Mouse (Mus musculus) MEL (cell line): ENCODE results near the gene Pdcd2l. TPM values are rescaled to one million over a fixed set of nuclear protein-coding genes. Genes with fewer than 3 reads are reported as not detected.

Experiments
- DNase-seq: peaks from one replicate; pipeline ENCODE4 v3.0.0; 2011; ENCODE audit warnings: low read depth, low spot score
- H3K27ac ChIP-seq: 2 replicates; pipeline ENCODE4 v1.5.1; 2012; ENCODE audit warnings: low read depth, mild to moderate bottlenecking, control low read depth, low read length, moderate library complexity; ENCODE audit not compliant: control insufficient read depth
- H3K27me3 ChIP-seq, 2 experiments: fragments of 150-350 bp in 1 of 2; sonication (generic) in 1 of 2; 2 replicates each; pipeline ENCODE4 v1.6.1; 2012; ENCODE audit warnings: low read length in 2 of 2, mild to moderate bottlenecking in 2 of 2, improper control_type of control experiment in 1 of 2, moderate library complexity in 1 of 2; ENCODE audit not compliant: insufficient read depth in 2 of 2, control insufficient read depth in 1 of 2
- H3K36me3 ChIP-seq, 2 experiments: 2 replicates each; pipeline ENCODE4 v1.6.1; 2012 to 2014; ENCODE audit warnings: low read length in 2 of 2, improper control_type of control experiment in 1 of 2, inconsistent platforms in 1 of 2, mild to moderate bottlenecking in 1 of 2; ENCODE audit not compliant: insufficient read depth in 2 of 2, control insufficient read depth in 1 of 2
- H3K4me1 ChIP-seq, 2 experiments: fragments of 150-350 bp in 1 of 2; sonication (generic) in 1 of 2; 2 replicates each; pipeline ENCODE4 v1.6.1; 2012; ENCODE audit warnings: low read length in 2 of 2, improper control_type of control experiment in 1 of 2, mild to moderate bottlenecking in 1 of 2; ENCODE audit not compliant: insufficient read depth in 2 of 2, control insufficient read depth in 1 of 2
- H3K4me3 ChIP-seq, 2 experiments: fragments of 150-350 bp in 1 of 2; sonication (generic) in 1 of 2; 2 replicates each; pipeline ENCODE4 v1.5.1; 2012; ENCODE audit warnings: low read depth in 2 of 2, low read length in 2 of 2, mild to moderate bottlenecking in 2 of 2, moderate library complexity in 2 of 2, control low read depth in 1 of 2, improper control_type of control experiment in 1 of 2; ENCODE audit not compliant: control insufficient read depth in 1 of 2, insufficient read depth in 1 of 2
- H3K79me2 ChIP-seq: 2 replicates; pipeline ENCODE4 v1.6.1; 2012; ENCODE audit warnings: mild to moderate bottlenecking, low read length, moderate library complexity; ENCODE audit not compliant: control insufficient read depth, poor library complexity, insufficient read depth
- H3K9ac ChIP-seq: 2 replicates; pipeline ENCODE4 v1.6.1; 2012; ENCODE audit warnings: low read depth, mild to moderate bottlenecking, control low read depth, low read length, moderate library complexity; ENCODE audit not compliant: control insufficient read depth, poor library complexity, severe bottlenecking
- H3K9me3 ChIP-seq: fragments of 150-350 bp; sonication (generic); replicated peaks from 2 replicates; pipeline ENCODE4 v1.6.1; 2012; ENCODE audit warnings: mild to moderate bottlenecking, low read length, improper control_type of control experiment, moderate library complexity; ENCODE audit not compliant: insufficient read depth
- BHLHE40 ChIP-seq: IDR thresholded peaks from 2 replicates; pipeline ENCODE4 v1.6.1; 2012; ENCODE audit warnings: low read depth, mild to moderate bottlenecking, inconsistent platforms, low read length, improper control_type of control experiment, borderline replicate concordance
- ETS1 ChIP-seq: IDR thresholded peaks from 2 replicates; pipeline ENCODE4 v1.6.1; 2012; ENCODE audit warnings: low read depth, mild to moderate bottlenecking, inconsistent platforms, low read length, improper control_type of control experiment, moderate library complexity
- GATA1 ChIP-seq: IDR thresholded peaks from 2 replicates; pipeline ENCODE4 v1.6.1; 2011; ENCODE audit warnings: low read depth, low read length, improper control_type of control experiment
- JUND ChIP-seq: IDR thresholded peaks from 2 replicates; pipeline ENCODE4 v1.6.1; 2011; ENCODE audit warnings: low read depth, mild to moderate bottlenecking, improper control_type of control experiment, low read length
- MAFK ChIP-seq: IDR thresholded peaks from 2 replicates; pipeline ENCODE4 v1.6.1; 2011; ENCODE audit warnings: low read depth, mild to moderate bottlenecking, low read length, improper control_type of control experiment, borderline replicate concordance
- MAX ChIP-seq: IDR thresholded peaks from 2 replicates; pipeline ENCODE4 v1.6.1; 2011; ENCODE audit warnings: low read length, improper control_type of control experiment
- MAZ ChIP-seq: IDR thresholded peaks from 2 replicates; pipeline ENCODE4 v1.6.1; 2012; ENCODE audit warnings: low read depth, mild to moderate bottlenecking, inconsistent platforms, low read length, improper control_type of control experiment
- MEF2A ChIP-seq: IDR thresholded peaks from 2 replicates; pipeline ENCODE4 v1.6.1; 2014; ENCODE audit warnings: low read depth, mild to moderate bottlenecking, inconsistent platforms, low read length, improper control_type of control experiment; ENCODE audit not compliant: poor library complexity, insufficient replicate concordance, severe bottlenecking; ENCODE audit errors: extremely low read depth
- MXI1 ChIP-seq: IDR thresholded peaks from 2 replicates; pipeline ENCODE4 v1.6.1; 2011; ENCODE audit warnings: mild to moderate bottlenecking, low read depth, low read length, improper control_type of control experiment
- MYC ChIP-seq: IDR thresholded peaks from 2 replicates; pipeline ENCODE4 v1.6.1; 2011; ENCODE audit warnings: low read depth, mild to moderate bottlenecking, low read length, improper control_type of control experiment, moderate library complexity
- POLR2AphosphoS5 ChIP-seq: IDR thresholded peaks from 2 replicates; pipeline ENCODE4 v1.6.1; 2012; ENCODE audit warnings: low read depth, borderline replicate concordance, mild to moderate bottlenecking, inconsistent platforms, low read length, moderate library complexity, mixed read lengths
- SIN3A ChIP-seq: IDR thresholded peaks from 2 replicates; pipeline ENCODE4 v1.6.1; 2012; ENCODE audit warnings: low read length, improper control_type of control experiment, inconsistent platforms
- TBP ChIP-seq: IDR thresholded peaks from 2 replicates; pipeline ENCODE4 v1.8.0; 2011; ENCODE audit warnings: low read depth, low read length, improper control_type of control experiment
- USF1 ChIP-seq: IDR thresholded peaks from 2 replicates; pipeline ENCODE4 v1.6.1; 2014; ENCODE audit warnings: low read depth, mild to moderate bottlenecking, inconsistent platforms, low read length, improper control_type of control experiment, moderate library complexity
- ZC3H11A ChIP-seq: IDR thresholded peaks from 2 replicates; pipeline ENCODE4 v1.6.1; 2012; ENCODE audit warnings: low read depth, mild to moderate bottlenecking, inconsistent platforms, low read length, improper control_type of control experiment
- ZKSCAN1 ChIP-seq: IDR thresholded peaks from 2 replicates; pipeline ENCODE4 v1.6.1; 2012; ENCODE audit warnings: low read depth, mild to moderate bottlenecking, inconsistent platforms, low read length, improper control_type of control experiment, moderate library complexity
- ZMIZ1 ChIP-seq: IDR thresholded peaks from 2 replicates; pipeline ENCODE4 v1.6.1; 2012; ENCODE audit warnings: low read depth, mild to moderate bottlenecking, inconsistent platforms, low read length, improper control_type of control experiment, moderate library complexity
- polyA plus RNA-seq, 2 experiments: library from polyadenylated mRNA; stranded (reverse) in 1 of 2; unstranded in 1 of 2; fragments of >175 nt in 1 of 2; fragments of >200 nt in 1 of 2; gene quantifications; 2 replicates each; pipeline versions ENCODE4 v1.2.1 to v1.2.4; 2012; ENCODE audit warnings: low replicate concordance in 2 of 2, low read depth in 1 of 2; ENCODE audit not compliant: insufficient read length in 2 of 2, insufficient read depth in 1 of 2, missing spikeins in 1 of 2
- total RNA-seq: library from RNA; depleted of rRNA; stranded (reverse); fragments of 300-350 nt; gene quantifications from 2 replicates; pipeline ENCODE4 v1.2.3, GENCODE M21; 2012

The Pdcd2l gene
- total and polyA plus RNA-seq, 3 experiments = 25.7 to 26.6 TPM; not detected in 1

DNA sequence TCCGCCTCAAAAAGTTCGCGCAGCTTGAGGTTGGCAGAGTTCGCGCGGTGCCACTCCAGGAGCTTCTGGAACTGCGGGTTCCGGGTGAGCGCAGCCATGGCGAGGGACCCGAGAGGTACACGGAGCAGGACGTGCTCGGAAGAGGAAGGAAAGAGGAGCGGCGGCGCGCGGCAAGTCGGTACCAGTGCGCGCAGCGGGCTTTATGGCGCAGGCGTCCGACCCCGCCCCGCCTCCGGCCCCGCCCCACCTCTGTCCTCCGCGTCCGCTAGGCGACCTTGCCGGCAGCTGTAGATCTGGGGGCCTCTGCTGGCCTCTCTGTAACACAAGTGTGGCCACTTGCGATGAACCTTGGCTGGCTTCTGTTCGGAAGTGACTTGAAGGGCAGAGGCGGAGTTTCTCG lies 33.7 kb upstream of the Pdcd2l start, which contains the start of gene Gpi1 (continued):
- TF ChIP-seq MYC (no peak), ZMIZ1 (peak; percentile 98), ETS1 (peak; percentile 32; the same call in 1 of the 2 replicates), MAFK (no peak), ZKSCAN1 (no peak), TBP (peak; percentile 80), MXI1 (peak; percentile 75), MAX (no peak; the same call in 1 of the 2 replicates)

DNA sequence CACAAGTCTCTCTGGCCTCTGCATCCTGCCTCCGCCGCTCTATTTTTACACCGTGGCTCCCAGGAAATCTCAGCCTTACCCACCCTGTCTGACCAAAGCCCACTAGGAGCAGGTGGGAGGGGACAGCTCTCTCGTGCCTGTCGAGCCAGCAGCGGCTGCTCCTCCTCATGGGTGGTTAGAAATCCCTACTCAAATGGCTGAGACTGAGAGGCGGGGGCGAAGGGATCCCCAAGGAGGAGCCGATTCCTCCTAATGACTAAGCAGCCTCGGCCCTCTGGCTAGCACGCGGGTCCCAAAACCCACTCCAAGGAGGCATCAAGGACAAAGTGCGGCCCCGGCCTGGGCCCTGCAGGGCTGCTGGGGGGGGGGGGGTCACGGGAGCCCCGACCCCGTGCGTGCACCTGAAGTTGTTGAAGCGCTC lies 33.2 kb upstream of the Pdcd2l start:
- peak; percentile 58 for DNase-seq
- Histone ChIP-seq H3K27ac (peak overlapping the region; percentile 24), H3K9ac (peak overlapping the region; percentile 67), H3K27me3 (no peaks in the 10 kb centered on the region), H3K4me1 (peaks cover 9 to 28% of the 10 kb centered on the region in 2 experiments), H3K36me3 (peaks cover 25 to 27% of the 10 kb centered on the region in 2 experiments), H3K9me3 (no peaks in the 10 kb centered on the region), H3K4me3 (peak overlapping the region; percentile 77 to 98), H3K79me2 (peaks cover 43% of the 10 kb centered on the region)
- no peak for TF ChIP-seq MEF2A
- 0 out of 2 replicates have a peak, but pooled peaks have one; percentile 14 for TF ChIP-seq USF1

DNA sequence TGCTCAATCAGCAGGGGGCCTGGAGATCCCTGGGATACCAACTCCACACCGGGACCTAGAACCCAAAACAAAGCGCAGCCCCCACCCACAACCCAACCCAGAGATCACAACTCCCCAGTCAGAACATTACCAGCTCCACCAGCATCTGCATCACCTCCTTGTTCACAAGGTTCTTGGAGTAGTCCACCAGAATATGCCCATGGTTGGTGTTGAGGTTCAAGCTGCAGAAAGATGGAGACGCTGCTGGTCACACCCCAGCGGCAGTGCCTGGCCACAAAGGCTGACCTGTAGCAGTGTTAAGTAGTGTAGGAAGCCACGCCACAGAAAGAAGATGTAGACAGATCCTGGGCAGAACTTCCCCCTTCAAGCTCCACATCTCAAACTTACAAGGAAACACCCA lies 32.7 kb upstream of the Pdcd2l start:
- TF ChIP-seq SIN3A = peak; percentile 7; the same call in 1 of the 2 replicates
- TF ChIP-seq MYC = no peak
- no peaks in the 10 kb centered on the region for H3K27me3 ChIP-seq
- peaks cover 9 to 28% of the 10 kb centered on the region in 2 experiments for H3K4me1 ChIP-seq
- peak; percentile 46 for DNase-seq
- H3K9me3 ChIP-seq = no peaks in the 10 kb centered on the region
- peak overlapping the region; percentile 77 to 98 for H3K4me3 ChIP-seq
- H3K79me2 ChIP-seq = peaks cover 45% of the 10 kb centered on the region
- no peak overlapping the region for H3K27ac ChIP-seq
- H3K9ac ChIP-seq = peak overlapping the region; percentile 67
- peaks cover 27 to 28% of the 10 kb centered on the region in 2 experiments for H3K36me3 ChIP-seq

DNA sequence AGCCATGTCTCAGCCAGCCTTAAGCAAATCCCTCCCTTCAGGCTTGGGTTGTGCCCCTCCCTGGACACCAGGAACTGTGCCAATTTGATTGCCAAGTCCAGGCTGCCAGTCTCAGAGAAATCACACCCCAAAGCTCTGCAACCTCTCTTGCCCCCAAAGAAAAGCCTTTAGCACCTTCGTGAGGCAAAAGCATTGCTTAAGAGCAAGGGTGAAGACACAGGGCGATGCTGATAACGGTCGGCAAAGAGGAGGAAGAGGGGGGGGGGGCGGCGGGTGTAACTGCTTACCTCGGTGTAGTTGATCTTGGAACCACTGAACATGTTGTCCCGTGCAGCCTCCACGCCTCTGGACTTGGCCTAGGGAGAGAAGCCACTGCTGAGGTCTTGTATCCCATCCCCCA lies 32.2 kb upstream of the Pdcd2l start:
- Histone ChIP-seq H3K9ac (peak overlapping the region; percentile 37), H3K27ac (no peak overlapping the region), H3K4me3 (peak overlapping the region; percentile 32 to 47; a peak in 3 of 4 replicates), H3K4me1 (peaks cover 9 to 28% of the 10 kb centered on the region in 2 experiments), H3K27me3 (no peaks in the 10 kb centered on the region), H3K36me3 (peaks cover 27 to 31% of the 10 kb centered on the region in 2 experiments), H3K9me3 (no peaks in the 10 kb centered on the region), H3K79me2 (peaks cover 47% of the 10 kb centered on the region)
- TF ChIP-seq MAZ (no peak), POLR2AphosphoS5 (no peak), ZKSCAN1 (no peak), BHLHE40 (no peak), USF1 (no peak), JUND (no peak), ZC3H11A (no peak), GATA1 (no peak)
- peak; percentile 17 for DNase-seq
